Mouse (Mus musculus) olfactory bulb, adult 2 months (tissue): Measurements from ENCODE around the gene Rnf214.

Experiments
- CTCF ChIP-seq: fragments of 200-500 bp; IDR thresholded peaks from 2 replicates; pipeline ENCODE4 v1.5.1; 2012; ENCODE audit warnings: low read depth, mild to moderate bottlenecking, low read length, moderate library complexity; ENCODE audit not compliant: insufficient read depth
- POLR2A ChIP-seq: fragments of 200-500 bp; IDR thresholded peaks from 2 replicates; pipeline ENCODE4 v1.6.1; 2012; ENCODE audit warnings: mild to moderate bottlenecking, low read depth, low read length, moderate library complexity; ENCODE audit not compliant: insufficient read depth

- TF ChIP-seq POLR2A (no peak), CTCF (no peak)
Observed at GRCm38 (mm10) chr9:45843007-45843406, 63.7 kb downstream of the Rnf214 start.
